Mouse (Mus musculus): Measurements from ENCODE around the gene Dvl1. TPM values are rescaled to one million over a fixed set of nuclear protein-coding genes. Genes with fewer than 3 reads are reported as not detected.
A peak's percentile ranks its signal among the peaks of the same experiment; 100 is the strongest.

Gene Dvl1
- 10 to 100 TPM; 80.8 to 81.9 TPM for total RNA-seq (2021)
- long read RNA-seq, experiment 1, transcript Dvl1-201 (15 exons, 3,358 nt) = major isoform, 64 of 151 reads
- long read RNA-seq, experiment 1, partial matches to known transcripts = 20 of 151 reads
- long read RNA-seq, experiment 1, other reads (novel, unspliced or antisense) = 64 of 151 reads
- long read RNA-seq, experiment 2, transcript Dvl1-201 (15 exons, 3,358 nt) = major isoform, 73 of 186 reads
- long read RNA-seq, experiment 2, partial matches to known transcripts = 26 of 186 reads
- long read RNA-seq, experiment 2, other reads (novel, unspliced or antisense) = 85 of 186 reads

DNA sequence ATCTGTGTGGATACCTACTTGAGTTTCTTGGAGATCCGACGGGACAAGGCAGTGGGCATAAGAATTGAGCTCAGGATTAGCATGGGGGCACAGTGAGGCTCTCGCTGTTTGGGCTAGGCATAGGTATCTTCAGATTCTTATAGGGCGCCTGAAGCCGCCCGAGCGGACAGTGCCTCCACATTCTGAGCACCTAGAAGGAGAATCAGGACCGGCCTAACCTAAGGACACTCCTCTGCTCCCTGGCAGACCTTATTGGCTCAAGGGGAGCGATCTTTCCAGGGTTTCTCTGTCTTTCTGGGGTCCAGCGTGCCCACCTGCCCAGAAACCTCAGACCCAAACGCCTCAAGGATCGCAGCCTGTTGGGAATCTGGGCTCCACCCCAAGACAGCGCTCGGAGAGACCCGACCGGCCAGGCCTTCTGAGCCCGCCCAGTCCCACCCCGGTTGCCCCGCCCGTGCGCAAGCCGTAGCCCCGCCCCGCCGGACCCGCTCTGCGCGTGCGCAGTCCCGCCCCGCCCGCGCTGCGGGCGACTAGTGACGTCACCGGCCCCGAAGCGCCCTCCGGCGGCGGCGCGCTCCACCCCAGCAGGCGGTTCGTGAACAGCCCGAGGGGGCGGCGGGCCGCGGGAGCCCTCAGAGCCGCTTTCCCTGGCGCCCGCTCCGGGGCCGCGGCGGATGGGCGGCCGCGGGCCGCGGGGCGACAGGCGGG is at the start of gene Dvl1:
Gene Dvl1 (plus strand): TSS at position 532 of the 708 bp plus-strand sequence.
- TF ChIP-seq CTCF (conservative IDR thresholded peaks at IDR 0.05) = peak; percentile 60

GRCm38 (mm10) chr4:155802075-155802474 is 45.1 kb upstream of the Dvl1 start:
- TF ChIP-seq CTCF (conservative IDR thresholded peaks at IDR 0.05) = no peak
- no peak overlapping the region for H3K4me3 ChIP-seq

More for the DNA sequence above, at the start of gene Dvl1:
- peak; percentile 92 to 97 for DNase-seq (ENCODE audit: low spot score in 2 of 2)
- H3K27ac ChIP-seq = peak within 1 kb of the TSS; percentile 97
- H3K4me3 ChIP-seq = peak within 1 kb of the TSS; percentile 91

DNA sequence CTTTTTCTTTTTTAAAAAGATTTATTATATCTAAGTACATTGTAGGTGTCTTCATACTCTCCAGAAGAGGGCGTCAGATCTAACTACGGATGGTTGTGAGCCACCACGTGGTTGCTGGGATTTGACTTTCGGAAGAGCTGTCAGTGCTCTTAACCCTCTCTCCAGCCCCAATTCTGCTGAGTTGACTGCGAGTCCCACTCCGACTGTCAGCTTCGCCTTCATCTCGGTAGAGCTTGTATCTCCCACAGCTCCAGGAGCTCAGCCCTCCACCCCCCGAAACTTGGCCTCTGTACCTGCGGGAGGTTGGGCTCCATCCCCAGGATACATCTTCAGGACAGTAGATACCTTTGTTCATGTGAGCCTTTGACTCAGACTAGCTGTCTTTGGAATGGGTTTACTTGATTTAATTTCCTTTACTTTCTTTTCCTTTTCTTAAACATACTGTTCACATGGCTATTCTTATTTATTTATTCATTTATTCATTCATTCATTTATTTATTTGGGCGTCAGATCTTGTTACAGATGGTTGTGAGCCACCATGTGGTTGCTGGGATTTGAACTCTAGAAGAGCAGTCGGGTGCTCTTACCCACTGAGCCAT is 44.4 kb upstream of the Dvl1 start, which contains the start of gene Mrpl20:
Gene Mrpl20 (plus strand): TSS at position 138 of the 599 bp plus-strand sequence.
- peak; percentile 56 for TF ChIP-seq CTCF (conservative IDR thresholded peaks at IDR 0.05)
- DNase-seq (ENCODE audit: low spot score in 2 of 2) = no peak
- Histone ChIP-seq H3K4me3 (peak within 1 kb of the TSS; percentile 97), H3K27ac (peak within 1 kb of the TSS; percentile 87)

More at GRCm38 (mm10) chr4:155802075-155802474, 45.1 kb upstream of the Dvl1 start:
- no peak overlapping the region for H3K27ac ChIP-seq
- no peak for DNase-seq (ENCODE audit: low spot score in 2 of 2)

DNA sequence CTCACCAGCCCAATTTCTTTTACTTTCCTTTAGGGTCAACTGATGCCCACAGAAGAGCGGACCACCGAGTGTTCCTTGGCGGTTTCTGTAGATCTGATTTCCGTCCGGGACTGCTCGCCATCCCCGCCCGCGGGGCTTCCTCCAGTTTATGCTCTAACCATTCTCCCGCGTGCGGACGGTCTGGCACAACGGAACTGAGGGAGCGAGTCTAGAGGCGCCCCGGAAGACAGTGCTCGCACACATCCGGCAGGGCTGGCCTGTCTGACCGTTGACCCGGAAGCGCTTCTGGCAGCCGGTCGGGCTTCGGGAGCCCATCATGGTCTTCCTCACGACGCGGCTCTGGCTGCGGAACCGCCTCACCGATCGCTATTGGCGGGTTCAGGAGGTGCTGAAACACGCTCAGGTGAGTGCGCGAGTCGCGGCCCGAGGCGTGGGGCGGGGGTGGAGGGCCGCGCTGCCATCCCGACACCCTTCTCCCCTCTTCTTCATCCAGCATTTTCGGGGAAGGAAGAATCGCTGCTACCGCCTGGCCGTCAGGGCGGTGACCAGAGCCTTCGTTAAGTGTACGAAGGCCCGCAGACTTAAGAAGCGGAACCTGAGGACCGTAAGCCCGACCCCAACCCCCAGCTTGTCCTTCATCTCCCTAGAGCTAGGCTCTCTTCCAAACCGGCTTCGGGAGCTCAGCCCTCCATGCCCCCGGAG is 43.7 kb upstream of the Dvl1 start:
- Histone ChIP-seq H3K27ac (peak overlapping the region; percentile 87), H3K4me3 (peak overlapping the region; percentile 97)
- peak; percentile 91 to 96 for DNase-seq (ENCODE audit: low spot score in 2 of 2)
- TF ChIP-seq CTCF (conservative IDR thresholded peaks at IDR 0.05) = no peak

GRCm38 (mm10) chr4:155807841-155808240 is 39.4 kb upstream of the Dvl1 start:
- no peak for TF ChIP-seq CTCF (conservative IDR thresholded peaks at IDR 0.05)
- H3K4me3 ChIP-seq = no peak overlapping the region
- DNase-seq (ENCODE audit: low spot score in 2 of 2) = no peak
- no peak overlapping the region for H3K27ac ChIP-seq

- DNase-seq (ENCODE audit: low spot score in 2 of 2) = peak; percentile 92 to 94
- TF ChIP-seq CTCF (conservative IDR thresholded peaks at IDR 0.05) = 0 out of 2 replicates have a peak, but pooled peaks have one; percentile 5
- Histone ChIP-seq H3K27ac (peak within 1 kb of the TSS; percentile 96), H3K4me3 (peak within 1 kb of the TSS; percentile 98)
These were observed 35.1 kb upstream of the Dvl1 start, which contains the start of gene Ccnl2 for GRCm38 (mm10) chr4:155811929-155812664. Gene Ccnl2, plus strand, starts transcription at chr4:155812489.

DNA sequence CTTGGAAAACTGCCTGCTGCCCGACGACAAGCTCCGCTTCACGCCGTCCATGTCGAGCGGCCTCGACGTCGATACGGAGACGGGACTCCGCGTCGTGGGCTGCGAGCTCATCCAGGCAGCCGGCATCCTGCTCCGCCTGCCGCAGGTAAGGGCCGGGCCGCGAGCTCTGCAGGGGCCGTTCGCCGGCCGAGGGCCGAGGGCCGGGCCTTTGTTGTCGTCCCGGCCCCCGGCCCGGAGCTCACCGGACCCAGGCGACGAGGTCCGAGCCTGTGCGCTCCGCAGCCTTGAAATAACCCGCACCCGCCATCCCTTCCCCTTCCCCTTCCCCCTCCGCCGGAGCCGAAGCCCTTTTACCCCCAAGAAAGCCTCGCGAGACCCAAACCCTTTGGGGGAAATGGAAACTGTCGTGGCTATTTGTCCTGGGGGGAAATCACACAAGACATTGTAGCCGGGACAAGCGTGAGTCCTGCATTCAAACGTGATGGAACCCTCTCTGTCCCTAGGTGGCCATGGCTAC is 34.5 kb upstream of the Dvl1 start:
- peak overlapping the region; percentile 98 for H3K4me3 ChIP-seq

DNA sequence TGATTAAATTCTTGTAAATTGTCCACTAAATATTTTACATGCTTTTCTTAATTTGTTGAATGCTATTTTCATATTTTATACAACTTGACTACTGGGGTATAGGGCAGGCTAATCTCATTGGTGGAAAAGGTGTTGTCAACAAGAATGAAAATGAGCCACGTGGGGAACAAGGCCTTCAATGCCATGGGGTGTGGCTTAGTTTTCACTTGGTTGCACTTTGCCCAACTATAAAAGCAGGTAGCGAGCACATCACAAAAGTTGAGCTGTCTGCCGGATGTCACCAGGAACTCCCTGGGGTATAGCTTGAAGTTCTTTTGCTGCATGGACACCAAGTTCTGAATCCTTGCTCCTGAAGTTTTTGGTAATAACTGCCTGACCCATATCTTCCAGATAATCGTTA is 29.7 kb upstream of the Dvl1 start:
- peak in 1 of 2 experiments; percentile 9 for DNase-seq (ENCODE audit: low spot score in 2 of 2)
- Histone ChIP-seq H3K4me3 (no peak overlapping the region), H3K27ac (no peak overlapping the region)
- TF ChIP-seq CTCF (conservative IDR thresholded peaks at IDR 0.05) = no peak

More for the DNA sequence above, 34.5 kb upstream of the Dvl1 start:
- DNase-seq (ENCODE audit: low spot score in 2 of 2) = peak in 1 of 2 experiments; percentile 15
- TF ChIP-seq CTCF (conservative IDR thresholded peaks at IDR 0.05) = no peak
- H3K27ac ChIP-seq = peak overlapping the region; percentile 96

GRCm38 (mm10) chr4:155821025-155821424 is 26.2 kb upstream of the Dvl1 start:
- Histone ChIP-seq H3K4me3 (no peak overlapping the region), H3K27ac (no peak overlapping the region)
- TF ChIP-seq CTCF (conservative IDR thresholded peaks at IDR 0.05) = peak; percentile 67
- no peak for DNase-seq (ENCODE audit: low spot score in 2 of 2)

- peak overlapping the region; percentile 12; the same call in 1 of the 2 replicates for H3K27ac ChIP-seq
- DNase-seq (ENCODE audit: low spot score in 2 of 2) = no peak
- TF ChIP-seq CTCF (conservative IDR thresholded peaks at IDR 0.05) = no peak
These were observed 23.8 kb upstream of the Dvl1 start for GRCm38 (mm10) chr4:155823443-155823842.

DNA sequence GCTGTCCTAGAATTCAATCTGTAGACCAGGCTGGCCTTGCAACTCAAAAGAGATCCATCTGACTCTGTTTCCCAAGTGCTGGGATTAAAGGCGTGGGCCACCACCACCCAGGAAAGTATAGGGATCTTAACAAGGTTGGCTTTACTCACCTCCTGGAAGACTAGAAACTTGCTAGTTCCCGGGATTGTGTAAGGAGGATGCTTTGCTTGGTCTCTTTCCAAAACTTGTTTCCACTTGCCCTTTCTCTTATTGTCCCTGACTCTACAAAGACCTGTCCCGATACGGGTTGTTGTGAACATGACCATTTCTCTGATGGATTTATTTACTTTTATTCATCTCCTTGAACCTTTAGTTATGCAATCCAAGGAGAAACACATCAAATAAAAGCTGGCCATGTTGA is 17.3 kb upstream of the Dvl1 start:
- Histone ChIP-seq H3K27ac (no peak overlapping the region), H3K4me3 (no peak overlapping the region)
- no peak for TF ChIP-seq CTCF (conservative IDR thresholded peaks at IDR 0.05)
- DNase-seq (ENCODE audit: low spot score in 2 of 2) = no peak

More at GRCm38 (mm10) chr4:155823443-155823842, 23.8 kb upstream of the Dvl1 start:
- H3K4me3 ChIP-seq = no peak overlapping the region
